8 mouse cellular contexts compared by ENCODE assay signal in genomic region chr4:133813174-133813991, GRCm38 (mm10). TPM values are rescaled to one million over a fixed set of nuclear protein-coding genes. Genes with fewer than 3 reads are reported as not detected.
DNase-seq lines count a peak whose midpoint lies in the region; ATAC-seq and TF ChIP-seq lines count a peak whose summit lies in the region.

No protein-coding gene starts in this region.

- peak; percentile 88 for DNase-seq in G1E (ENCODE audit: low spot score)
- DNase-seq in cerebellum, adult 2 months: peak; percentile 92 to 93
- DNase-seq in forebrain, postnatal 0 days: peak; percentile 97
- DNase-seq in heart, postnatal 4 days: peak; percentile 96
- peak; percentile 86 to 87 for DNase-seq in layer of hippocampus, adult 8-10 months (ENCODE audit: low spot score in 2 of 2)
- DNase-seq in ovary, adult 18-20 months (ENCODE audit: low spot score): peak; percentile 95
- peak; percentile 97 for DNase-seq in thymus, postnatal 0 days (ENCODE audit: low spot score)

- no peak for TF ChIP-seq CTCF in G1E (IDR thresholded peaks at IDR 0.05; ENCODE audit: low read depth, low read length)
- no peak for TF ChIP-seq CTCF in cerebellum, adult 2 months (IDR thresholded peaks at IDR 0.05; ENCODE audit: borderline replicate concordance, insufficient read depth, low read depth, low read length)
- no peak for TF ChIP-seq CTCF in forebrain, postnatal 0 days (IDR thresholded peaks at IDR 0.05; ENCODE audit: low read depth)

- H3K9me3 ChIP-seq in G1E (replicated peaks): no peaks in the 10 kb centered on the region
- H3K9me3 ChIP-seq in forebrain, postnatal 0 days (ENCODE audit: low read length): no peaks in the 10 kb centered on the region
- no peaks in the 10 kb centered on the region for H3K9me3 ChIP-seq in lung, embryonic 15.5 days

- H3K27me3 ChIP-seq in G1E (ENCODE audit: insufficient read depth, low read length): no peaks in the 10 kb centered on the region
- H3K27me3 ChIP-seq in cerebellum, adult 2 months (ENCODE audit: control insufficient read depth, insufficient read depth, low read length): no peaks in the 10 kb centered on the region
- no peaks in the 10 kb centered on the region for H3K27me3 ChIP-seq in forebrain, postnatal 0 days (ENCODE audit: insufficient read depth, low read length)
- no peaks in the 10 kb centered on the region for H3K27me3 ChIP-seq in lung, embryonic 15.5 days

- peak overlapping the region; percentile 56 for H3K4me2 ChIP-seq in forebrain, postnatal 0 days (ENCODE audit: low read depth)
- peak overlapping the region; percentile 66 for H3K4me2 ChIP-seq in lung, embryonic 15.5 days

- under 1% methylated on average over 68 of the region's 101 CpGs for WGBS in cerebellum, adult 2 months
- under 1% methylated on average over 52 of the region's 101 CpGs for WGBS in forebrain, postnatal 0 days
- under 1% methylated on average over 76 of the region's 101 CpGs for WGBS in lung, embryonic 15.5 days

- H3K27ac ChIP-seq in cerebellum, adult 2 months (ENCODE audit: insufficient read depth, low read length): peak overlapping the region; percentile 98
- H3K27ac ChIP-seq in forebrain, postnatal 0 days (ENCODE audit: low read depth, low read length): peak overlapping the region; percentile 97
- peak overlapping the region; percentile 100 for H3K27ac ChIP-seq in lung, embryonic 15.5 days

- peak overlapping the region; percentile 72 for H3K4me3 ChIP-seq in G1E (ENCODE audit: low read depth, low read length)
- peak overlapping the region; percentile 63 for H3K4me3 ChIP-seq in cerebellum, adult 2 months (replicated peaks; ENCODE audit: insufficient read depth, low read depth, low read length)
- H3K4me3 ChIP-seq in forebrain, postnatal 0 days (ENCODE audit: low read depth, low read length): peak overlapping the region; percentile 77
- peak overlapping the region; percentile 76 for H3K4me3 ChIP-seq in lung, embryonic 15.5 days

- H3K4me1 ChIP-seq in G1E (ENCODE audit: insufficient read depth, low read depth, low read length): peaks cover 25% of the 10 kb centered on the region
- no peaks in the 10 kb centered on the region for H3K4me1 ChIP-seq in cerebellum, adult 2 months (ENCODE audit: control insufficient read depth, insufficient read depth, low read length)
- peaks cover 7% of the 10 kb centered on the region; the same call in 1 of the 2 replicates for H3K4me1 ChIP-seq in forebrain, postnatal 0 days (ENCODE audit: insufficient read depth)
- peaks cover 24% of the 10 kb centered on the region for H3K4me1 ChIP-seq in lung, embryonic 15.5 days

- H3K9ac ChIP-seq in forebrain, postnatal 0 days: peak overlapping the region; percentile 81
- H3K9ac ChIP-seq in lung, embryonic 15.5 days: peak overlapping the region; percentile 69

- peak; percentile 74 for ATAC-seq in G1E (ENCODE audit: extremely low read depth, insufficient number of reproducible peaks, low FRiP score, poor library complexity, severe bottlenecking)
- peak; percentile 93 for ATAC-seq in forebrain, postnatal 0 days
- peak; percentile 90 for ATAC-seq in lung, embryonic 15.5 days (ENCODE audit: borderline replicate concordance, extremely low read depth, low FRiP score, low TSS enrichment)

- H3K36me3 ChIP-seq in G1E (replicated peaks): no peaks in the 10 kb centered on the region
- H3K36me3 ChIP-seq in forebrain, postnatal 0 days (ENCODE audit: insufficient read depth): no peaks in the 10 kb centered on the region
- H3K36me3 ChIP-seq in lung, embryonic 15.5 days: no peaks in the 10 kb centered on the region

- TF ChIP-seq POLR2A in cerebellum, adult 2 months (IDR thresholded peaks at IDR 0.05; ENCODE audit: borderline replicate concordance, insufficient read depth, low read length): peak; percentile 76

RNA-seq across cellular contexts. Expression of gene Arid1a, which starts 56.8 kb away (rescaled TPM):
- 224 and 240 TPM in 2 replicates for total RNA-seq in G1E (2014; fragmentation: Nextera tagmentation)
- total RNA-seq in G1E (2017): 21.4 and 22.2 TPM in 2 replicates
- polyA plus RNA-seq in G1E (2012): 124 and 205 TPM in 2 replicates
- 49.4 and 52.2 TPM in 2 replicates for polyA plus RNA-seq in cerebellum, adult 2 months (2012; rRNA removed)
- total RNA-seq in forebrain, postnatal 0 days (2014; rRNA removed): 36.2 and 51.0 TPM in 2 replicates
- polyA plus RNA-seq in forebrain, postnatal 0 days (2015; fragmentation: Nextera tagmentation; extraction: Ambion mirVana): 12.7 and 19.3 TPM in 2 replicates
- 10 to 100 TPM; 74.6 to 77.3 TPM for total RNA-seq in heart, postnatal 4 days (2021)
- total RNA-seq in layer of hippocampus, adult 8-10 months (2022): 10 to 100 TPM; 81.3 to 88.3 (median 83.1) TPM
- polyA plus RNA-seq in lung, embryonic 15.5 days (2015; fragmentation: Nextera tagmentation; extraction: Ambion mirVana): 26.9 and 29.4 TPM in 2 replicates
- polyA plus RNA-seq in thymus, postnatal 0 days (2015; fragmentation: Nextera tagmentation; extraction: Ambion mirVana): 25.3 and 36.5 TPM in 2 replicates

Comparison
In these comparisons a context has a peak if more than half of its experiments do, and no peak if none do; other contexts are left out.
1. Peak in every context shown above with its lines: DNase-seq, ATAC-seq, H3K4me3 ChIP-seq and H3K27ac ChIP-seq.